Mouse (Mus musculus) bone marrow macrophage, adult 2 months (primary cell): Measurements from ENCODE around the gene Syt14.

Experiments used
- CTCF ChIP-seq: IDR thresholded peaks from 2 replicates; pipeline ENCODE4 v1.5.1; 2012; ENCODE audit warnings: low read depth, mild to moderate bottlenecking, low read length, moderate library complexity
- POLR2A ChIP-seq: IDR thresholded peaks from 2 replicates; pipeline ENCODE4 v1.6.1; 2012; ENCODE audit warnings: mild to moderate bottlenecking, low read depth, low read length, borderline replicate concordance

DNA sequence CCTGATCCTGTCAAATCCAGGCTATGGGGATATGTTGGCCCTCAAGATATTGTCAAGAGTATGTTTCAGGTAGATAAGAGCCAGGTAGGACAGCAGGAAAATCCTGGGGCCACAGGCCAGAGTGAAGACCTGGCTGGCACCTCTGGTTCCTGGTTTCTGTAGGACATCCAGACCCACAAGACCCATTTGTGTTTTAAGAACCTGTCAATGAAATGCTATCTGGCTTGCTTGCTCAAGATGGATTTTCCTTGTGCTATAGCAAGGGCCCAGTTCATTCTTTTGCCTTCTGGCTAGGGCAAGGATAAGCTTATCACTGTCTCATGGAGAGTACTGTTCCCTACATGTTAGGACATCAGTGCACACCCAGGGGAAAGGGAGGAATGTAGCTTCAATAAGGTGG is 183.5 kb downstream of the Syt14 start:
- no peak for TF ChIP-seq CTCF
- no peak for TF ChIP-seq POLR2A
